Mouse (Mus musculus) frontal cortex, postnatal 10 days (tissue): ENCODE results near the gene Kcnq5.
"Not testable (repeated sequence)": the region's sequence is repeated elsewhere in the genome, so short reads cannot be mapped to it uniquely, and the experiment has no call there.

Experiments
- DNase-seq, 2 experiments: peaks; one replicate each; pipeline ENCODE4 v3.0.0; 2022; ENCODE audit warnings: low spot score in 2 of 2, mixed read lengths in 1 of 2

The Kcnq5 gene

DNA sequence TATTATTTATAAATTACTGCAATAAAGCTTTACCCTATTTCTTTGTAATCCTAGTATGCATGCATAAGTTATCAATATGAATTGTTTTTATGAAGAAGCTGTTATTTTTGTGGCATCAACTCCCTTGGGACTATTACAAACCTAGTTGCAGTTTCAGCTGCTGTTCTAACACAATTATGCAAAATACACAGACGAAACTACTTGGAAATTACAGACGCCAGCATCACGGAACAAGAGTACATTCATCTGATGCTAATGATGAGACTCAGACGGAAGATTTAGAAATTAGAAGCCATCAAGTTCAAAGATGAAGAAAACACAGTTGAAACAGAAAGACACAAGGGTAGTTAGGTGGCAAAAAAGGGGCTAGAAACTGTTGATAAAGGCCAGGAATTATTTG, 310.9 kb downstream of the Kcnq5 start:
- DNase-seq = no peak

DNA sequence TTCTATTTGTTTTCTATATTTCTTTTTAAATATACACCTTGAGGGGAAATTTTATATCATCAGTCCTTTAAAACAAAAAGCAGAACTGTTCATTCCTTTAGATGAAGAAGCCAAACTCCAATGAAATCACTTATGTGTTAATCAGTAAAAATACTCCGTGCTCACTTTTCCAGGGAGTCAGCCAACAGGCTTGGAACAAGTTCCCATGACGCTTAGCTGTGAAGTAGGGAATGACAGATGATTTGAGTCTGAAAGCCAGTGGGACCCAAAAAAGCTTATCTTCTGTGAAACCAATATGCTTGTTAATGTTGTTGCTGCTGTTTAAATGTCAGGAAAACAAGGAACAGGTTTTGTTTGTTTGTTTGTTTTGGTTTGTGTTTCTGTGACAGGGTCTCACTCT, 326.3 kb downstream of the Kcnq5 start:
- DNase-seq = no peak

DNA sequence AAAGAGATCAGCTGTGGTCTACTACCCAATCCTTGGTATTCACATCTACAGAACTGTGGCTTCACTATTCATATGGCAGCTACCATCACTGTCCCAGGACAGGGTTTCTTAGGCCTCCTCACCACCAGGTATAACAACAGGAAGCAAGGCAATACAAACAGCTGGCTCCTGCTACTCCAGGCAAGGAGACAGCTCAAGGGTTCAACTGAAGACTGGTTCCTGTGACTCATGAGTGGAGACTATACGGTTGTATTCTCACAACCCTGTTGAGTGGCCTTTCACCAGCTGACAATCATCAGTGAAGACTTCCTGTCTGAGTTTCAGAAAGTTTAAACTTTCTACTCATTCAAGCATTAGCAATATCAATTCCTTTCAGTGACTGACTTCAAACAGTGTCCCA, 327.7 kb downstream of the Kcnq5 start:
- no peak for DNase-seq

DNA sequence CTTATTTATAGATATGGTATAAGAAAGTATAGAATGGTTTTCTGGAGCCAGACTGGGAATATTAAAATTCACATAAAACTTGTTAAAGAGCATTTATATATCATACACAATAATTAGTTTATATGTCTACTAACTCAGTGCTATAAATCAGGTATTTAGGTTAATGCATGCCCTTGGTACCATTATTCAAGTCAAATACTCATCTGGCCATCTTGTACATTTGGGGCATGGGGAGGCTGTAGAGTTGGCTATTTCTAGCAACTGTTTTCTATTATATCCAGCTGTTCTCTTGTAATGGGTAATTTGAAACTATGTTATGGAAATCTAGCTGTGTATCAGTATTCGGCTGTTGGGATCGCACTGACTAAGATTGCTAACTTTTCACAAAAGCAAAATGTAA, 339.3 kb downstream of the Kcnq5 start:
- no peak for DNase-seq

DNA sequence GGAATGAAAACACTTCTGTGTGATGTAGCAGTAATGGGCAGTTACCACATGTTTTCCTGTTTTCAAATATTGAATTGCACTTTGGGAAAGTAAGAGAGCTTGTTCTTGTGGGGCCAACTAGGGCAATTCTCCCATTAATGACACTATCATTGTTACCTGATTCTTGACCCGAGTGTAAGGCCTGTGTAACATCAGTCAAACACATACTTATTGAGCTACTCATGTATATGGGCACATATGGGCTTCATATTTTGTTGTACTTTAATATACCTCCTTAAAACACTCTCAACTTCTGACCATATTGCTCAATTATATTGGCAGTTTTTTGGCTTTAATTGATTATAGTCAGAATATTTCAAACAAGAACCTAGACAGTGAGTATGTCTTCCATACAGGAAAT, 339.7 kb downstream of the Kcnq5 start:
- no peak for DNase-seq

DNA sequence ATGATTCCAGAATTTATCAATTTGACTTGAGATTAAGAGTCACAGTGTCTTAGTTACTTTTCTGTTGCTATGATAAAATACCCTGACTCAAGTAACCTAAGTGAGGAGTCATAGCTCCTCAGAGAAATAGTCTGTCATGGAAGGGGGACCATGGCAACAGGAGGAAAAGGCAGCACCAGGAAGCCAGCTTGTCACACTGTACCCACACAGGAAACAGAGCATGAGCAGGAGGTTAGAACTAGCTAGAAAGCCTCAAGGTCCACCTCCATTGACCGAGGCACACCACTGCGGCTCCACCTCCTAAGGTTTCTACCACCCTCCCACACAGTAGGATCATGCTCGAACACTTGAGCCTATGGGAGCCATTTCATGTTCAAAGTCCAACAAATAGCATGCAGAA, 343.0 kb downstream of the Kcnq5 start:
- DNase-seq = no peak

DNA sequence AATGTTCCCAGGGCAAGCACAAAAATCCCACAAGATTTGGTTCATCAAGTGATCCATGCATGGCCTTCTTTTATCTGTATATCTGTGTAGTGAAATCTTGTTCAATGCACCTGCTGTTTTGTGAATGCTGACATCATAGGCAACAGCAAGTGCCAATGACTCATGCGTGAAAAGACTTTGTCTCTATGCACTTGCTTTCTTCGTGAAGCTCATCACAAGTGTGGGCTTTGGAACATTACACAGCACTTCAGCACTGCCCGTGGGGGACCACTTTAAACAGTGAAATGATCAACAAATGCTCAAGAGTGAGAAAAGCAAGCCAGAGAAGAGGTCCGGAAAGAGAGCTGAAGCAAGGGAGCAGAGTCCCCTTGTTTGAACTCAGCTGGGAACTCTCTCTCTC, 345.1 kb downstream of the Kcnq5 start:
- DNase-seq = no peak

DNA sequence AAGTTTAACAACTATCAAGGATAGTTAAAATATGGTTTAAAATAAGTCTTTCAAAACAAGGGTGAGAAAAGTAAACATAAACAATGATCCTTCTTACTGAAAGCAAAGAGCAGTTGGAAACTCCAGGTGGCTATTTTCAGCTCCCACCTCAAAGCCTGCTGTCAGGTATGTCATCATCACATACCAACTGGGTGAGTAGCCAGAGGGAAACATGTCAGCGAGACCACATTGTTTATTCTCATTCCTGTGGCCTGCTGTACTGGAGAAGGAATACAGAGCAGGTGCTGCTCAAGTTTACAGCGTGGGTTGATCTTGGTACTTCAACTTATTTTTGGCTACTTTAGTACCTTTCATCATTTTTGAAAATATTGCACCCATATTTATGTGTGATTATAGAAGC, 347.8 kb downstream of the Kcnq5 start:
- DNase-seq = no peak

DNA sequence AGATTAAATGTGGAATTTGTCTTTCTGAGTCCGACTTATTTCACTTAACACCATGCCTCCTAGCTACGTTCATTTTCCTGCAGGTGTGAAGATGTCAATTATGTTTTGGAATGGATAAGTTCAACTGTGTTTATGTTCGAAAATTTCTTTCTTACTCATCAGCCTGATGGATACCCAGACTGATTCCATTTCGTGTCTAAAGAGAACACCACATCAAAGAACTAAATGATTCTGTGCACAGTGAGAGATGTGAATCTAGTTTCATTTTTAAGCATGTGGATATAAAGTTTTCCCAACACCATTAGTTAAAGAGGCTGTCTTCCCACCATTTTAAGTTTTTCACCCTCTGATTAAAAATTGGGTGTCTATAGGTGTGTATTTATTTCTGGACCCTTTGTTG, 357.7 kb downstream of the Kcnq5 start:
- DNase-seq = no peak

DNA sequence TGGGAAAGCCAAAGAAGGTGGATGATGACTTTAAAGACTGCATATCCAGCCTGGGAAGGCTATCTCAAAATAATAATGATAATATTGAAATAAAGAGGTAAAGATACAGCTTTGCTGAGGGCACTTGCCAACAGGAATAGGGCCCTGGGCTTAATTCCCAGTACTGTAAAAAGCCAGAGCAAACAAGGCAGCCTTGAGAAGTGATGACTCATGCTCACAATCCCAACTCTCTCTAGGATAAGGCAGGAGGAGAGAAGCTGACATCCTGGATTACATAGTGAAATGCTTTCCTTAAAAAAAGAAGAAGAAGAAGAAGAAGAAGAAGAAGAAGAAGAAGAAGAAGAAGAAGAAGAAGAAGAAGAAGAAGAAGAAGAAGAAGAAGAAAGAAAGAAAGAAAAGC, 359.2 kb downstream of the Kcnq5 start:
- DNase-seq = no peak

DNA sequence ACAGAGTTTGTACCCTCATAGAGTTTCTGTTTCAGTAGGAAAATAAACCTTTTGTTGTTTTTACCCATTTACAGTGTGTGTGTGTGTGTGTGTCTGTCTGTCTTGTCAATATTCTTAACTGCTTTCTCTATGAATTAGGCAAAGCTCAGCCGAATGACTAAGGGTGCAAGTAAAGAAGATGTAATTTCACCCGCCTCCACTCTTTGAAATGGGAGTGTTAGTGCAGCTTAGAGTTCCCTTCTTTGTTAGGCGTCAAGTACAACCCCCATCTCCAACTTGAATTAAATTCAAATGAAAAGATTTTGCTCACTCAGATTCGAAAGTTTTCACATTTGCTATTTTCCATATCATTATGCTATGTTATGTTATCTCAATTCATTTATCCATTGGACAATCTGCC, 361.1 kb downstream of the Kcnq5 start:
- no peak for DNase-seq

DNA sequence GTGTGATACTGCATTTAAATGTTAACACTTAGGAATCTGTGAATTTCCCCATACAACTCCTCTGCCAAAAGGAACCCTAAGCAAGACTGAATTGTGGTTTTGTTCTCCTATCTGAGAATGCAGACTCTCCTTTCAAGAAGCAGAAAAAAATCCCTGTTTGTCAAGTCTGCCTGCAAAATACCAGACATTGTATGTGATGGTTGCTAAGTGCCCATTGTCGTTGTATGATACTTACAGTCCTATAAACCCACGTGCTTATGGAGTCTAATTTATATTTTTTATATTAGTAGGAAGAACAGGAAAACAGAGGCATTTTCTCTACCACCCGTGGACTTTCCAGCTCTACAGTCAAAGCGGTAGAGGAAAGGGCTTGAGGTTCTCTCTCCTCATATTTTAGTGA, 367.9 kb downstream of the Kcnq5 start:
- DNase-seq = no peak

DNA sequence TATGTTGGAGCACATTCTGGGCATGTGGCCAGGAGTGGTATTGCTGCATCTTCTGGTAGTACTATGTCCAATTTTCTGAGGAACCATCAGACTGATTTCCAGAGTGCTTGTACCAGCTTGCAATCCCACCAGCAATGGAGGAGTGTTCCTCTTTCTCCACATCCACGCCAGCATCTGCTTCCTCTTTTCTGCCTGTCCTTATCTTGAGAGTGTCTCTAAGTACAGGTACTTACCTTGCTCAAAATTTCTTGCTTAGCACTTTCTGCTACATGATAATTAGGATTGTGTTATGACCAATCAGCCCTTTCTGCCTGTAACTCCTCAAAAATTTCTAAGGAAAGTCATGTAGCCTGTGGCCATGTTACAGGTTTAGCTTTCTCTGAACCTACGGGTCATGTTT, 394.3 kb downstream of the Kcnq5 start:
- not testable (repeated sequence) for DNase-seq

DNA sequence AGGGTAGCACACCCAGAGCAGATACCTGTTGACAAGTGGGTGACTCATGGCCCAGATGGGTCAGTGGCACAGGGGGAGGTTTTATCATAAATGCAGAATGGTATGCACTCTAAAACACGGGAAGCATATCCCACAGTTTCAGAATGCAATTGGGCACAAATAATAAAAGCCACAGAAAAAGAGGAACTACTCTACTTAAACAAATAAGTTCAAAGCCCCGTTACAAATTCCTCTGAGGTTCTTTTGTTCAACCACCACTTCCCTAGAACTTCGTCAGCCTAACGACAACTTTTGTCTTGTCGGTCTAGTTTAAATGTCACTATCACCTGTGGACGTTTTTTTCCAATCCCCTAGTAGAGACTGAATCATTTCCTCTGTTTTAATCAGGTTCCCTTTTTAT, 407.1 kb downstream of the Kcnq5 start:
- no peak for DNase-seq

DNA sequence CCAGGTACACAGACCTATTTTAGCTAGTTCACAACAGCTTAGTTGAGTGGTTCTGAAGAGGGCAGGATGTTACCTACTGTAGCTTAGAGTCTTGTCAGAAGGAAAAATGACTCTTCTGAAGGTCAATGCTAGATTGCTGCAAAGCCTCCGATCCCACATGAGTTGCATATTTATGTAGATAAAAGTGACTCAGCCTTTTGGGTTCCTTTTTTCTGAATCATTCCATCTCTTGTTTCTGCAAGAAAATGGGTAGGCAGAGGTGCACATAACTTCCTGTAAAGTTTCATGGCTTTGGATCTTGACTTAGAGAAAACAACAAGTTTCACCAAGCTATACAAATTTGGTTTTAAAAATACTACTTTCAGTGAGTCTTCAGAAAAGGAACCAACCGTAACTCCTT, 409.0 kb downstream of the Kcnq5 start:
- no peak for DNase-seq

DNA sequence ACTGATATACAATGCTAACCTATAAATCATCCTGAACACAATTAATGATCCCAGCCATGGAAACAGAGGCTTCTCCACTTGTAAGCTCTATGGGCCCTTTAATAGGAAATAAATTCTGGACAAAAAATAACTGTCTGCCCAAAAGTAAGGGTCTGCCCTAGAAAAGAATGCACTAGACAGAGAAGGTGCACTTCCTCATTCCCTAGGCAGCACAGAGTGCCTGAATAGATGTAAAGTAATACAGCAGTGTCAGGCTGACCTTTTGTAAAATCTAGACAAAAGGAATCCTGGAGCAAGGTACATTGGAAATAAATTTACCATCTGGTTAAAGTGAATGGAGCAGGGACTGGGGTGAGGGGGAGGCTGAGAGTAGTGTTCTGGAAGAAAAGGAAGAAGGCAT, 417.8 kb downstream of the Kcnq5 start:
- DNase-seq = no peak

DNA sequence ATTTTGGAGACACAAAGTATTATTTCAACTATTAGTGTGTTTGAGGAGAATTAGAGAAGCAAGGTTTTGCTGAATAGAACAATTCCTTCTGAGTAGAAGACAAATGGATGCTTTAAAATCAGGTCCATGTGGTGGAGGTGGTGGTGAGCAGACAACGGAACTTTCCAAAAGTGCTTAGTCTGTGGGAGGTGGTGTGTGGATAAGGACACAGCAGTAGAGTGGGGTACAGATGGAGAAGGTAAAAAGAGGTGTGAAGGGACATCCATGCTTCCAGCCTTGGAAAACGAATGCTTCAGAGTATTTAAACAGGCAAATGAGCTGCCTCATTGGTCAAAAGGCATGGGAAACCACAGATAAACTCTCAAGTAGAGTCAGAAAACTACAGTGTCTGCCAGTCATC, 422.3 kb downstream of the Kcnq5 start:
- no peak for DNase-seq

DNA sequence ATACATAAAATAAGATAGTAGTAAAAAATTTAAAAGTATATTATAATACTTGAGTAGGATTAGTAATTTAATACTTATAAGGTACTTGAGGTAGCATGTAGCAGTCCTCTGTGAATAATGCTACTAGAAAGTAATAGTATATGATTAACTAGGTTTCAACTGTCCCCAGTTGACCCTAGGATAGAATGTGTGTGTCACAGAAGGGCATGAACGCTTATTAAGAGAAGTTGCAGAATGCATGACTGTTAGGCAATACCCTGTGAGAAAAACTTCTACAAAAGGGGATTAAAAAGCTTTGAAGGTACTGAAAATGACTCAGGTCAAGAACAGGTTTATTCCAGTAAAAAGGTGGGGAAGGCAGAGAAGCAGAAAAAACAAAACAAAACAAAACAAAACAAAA, 430.9 kb downstream of the Kcnq5 start:
- DNase-seq = no peak

DNA sequence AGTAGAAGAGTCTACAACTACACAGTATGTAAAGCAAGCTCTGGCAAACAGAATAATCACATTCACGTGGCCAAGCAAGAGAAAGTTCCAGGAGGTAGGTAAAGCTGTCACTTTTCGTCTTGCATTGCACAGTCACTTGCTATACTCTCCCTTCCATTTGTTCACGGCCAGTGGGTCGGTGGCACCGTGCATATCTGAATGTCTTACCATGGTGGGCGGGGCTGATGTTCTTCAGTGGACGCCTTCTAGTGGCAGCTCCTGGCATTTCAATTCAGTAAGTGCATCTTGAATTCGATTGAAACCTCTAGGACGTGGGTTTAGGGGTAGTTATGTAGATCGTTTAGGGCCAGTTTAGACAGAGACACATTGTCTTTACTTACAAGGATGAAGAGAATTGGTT, 439.7 kb downstream of the Kcnq5 start:
- no peak for DNase-seq

DNA sequence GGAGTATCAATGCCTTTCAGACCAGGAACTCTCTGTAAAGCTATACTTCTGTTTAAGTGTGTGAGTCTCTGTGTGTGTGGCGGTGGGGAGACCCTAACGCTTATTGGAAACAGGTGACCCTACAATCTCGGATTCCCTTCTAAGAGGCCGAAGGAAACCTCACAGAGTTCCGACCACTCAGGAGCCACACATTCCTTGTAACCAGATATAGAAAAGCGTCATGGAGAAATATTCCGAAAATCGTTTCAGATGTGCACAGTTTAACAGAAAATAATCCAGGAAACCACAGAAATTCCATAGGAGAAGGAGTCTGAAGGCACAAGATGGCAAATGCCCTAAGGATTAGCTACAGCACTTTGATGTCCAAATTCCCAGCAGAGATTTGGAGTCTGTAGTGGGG, 440.3 kb downstream of the Kcnq5 start:
- no peak for DNase-seq

DNA sequence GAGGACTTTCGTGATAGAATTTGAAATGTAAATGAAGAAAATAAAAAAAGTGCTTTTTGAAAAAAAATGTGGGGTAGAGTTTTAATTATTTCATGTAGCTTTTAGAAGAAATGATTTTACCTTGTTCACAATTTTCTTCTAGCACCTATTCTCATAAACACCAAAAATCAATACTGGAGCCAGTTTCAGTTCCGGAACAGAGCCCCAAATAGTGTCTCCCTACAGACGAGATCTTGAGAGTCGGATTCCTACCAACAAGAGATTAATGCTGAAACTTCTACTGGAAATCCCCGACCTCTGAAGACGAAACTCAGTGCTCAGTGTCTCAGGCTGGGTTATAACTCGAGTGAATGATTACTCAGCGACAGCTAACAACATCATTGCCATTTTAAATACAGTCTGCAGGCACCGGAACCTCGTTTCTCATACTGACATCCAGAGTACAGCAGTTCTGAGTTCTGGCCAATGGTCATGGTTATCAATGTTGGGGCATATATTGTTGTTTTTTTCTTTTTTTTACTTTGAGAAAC, 441.6 kb downstream of the Kcnq5 start:
- DNase-seq = no peak

DNA sequence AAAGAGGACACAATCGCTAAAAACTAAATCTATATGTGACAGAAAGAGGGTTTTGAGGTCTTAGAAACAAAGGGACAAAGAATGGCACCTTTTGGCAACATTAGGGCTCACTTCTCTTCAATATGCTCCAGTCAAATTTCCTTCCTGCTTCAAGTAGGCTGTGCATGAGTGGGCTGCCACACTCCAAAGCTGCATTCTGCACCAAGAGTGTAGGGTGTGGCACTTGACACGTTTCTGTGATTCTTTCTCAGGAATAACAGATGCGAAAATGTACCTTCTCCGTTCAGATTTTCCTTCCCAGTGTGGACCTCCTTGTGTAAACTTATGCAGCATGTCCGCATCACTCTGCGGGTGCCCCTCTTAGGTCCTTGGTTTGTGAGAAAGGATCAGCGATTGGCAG, 455.1 kb downstream of the Kcnq5 start:
- DNase-seq = no peak

DNA sequence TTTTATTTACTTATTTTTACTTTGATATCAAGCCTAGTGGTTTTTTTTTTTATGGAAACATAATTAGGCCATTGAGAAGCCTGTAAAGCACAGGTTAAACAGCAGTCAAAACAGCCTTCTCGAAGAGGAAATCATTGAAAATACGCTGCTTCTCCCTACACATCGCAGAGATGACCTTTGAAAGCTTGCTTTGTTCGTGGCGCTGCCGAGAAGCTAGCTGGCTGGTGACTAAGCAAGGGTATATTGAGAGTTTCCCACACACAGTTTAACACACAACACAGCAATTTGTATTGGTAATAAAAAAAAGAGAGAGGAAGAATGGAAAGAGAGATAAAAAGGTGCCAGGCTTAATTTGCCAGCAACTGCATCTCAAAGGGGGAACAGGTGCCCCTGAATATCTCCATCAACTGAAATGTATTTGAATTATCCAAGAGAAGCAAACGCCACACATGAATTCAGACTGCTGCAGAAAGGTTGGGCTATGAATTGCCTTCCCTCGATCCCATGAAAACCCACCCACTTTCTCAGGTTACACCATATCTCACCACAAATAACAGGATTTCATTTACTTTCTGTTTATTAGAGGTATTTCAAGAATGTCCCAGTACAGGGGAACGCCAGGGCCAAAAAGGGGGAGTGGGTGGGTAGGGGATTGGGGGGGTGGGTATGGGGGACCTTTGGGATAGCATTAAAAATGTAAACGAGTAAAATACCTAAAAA, 461.8 kb downstream of the Kcnq5 start:
- no peak for DNase-seq

DNA sequence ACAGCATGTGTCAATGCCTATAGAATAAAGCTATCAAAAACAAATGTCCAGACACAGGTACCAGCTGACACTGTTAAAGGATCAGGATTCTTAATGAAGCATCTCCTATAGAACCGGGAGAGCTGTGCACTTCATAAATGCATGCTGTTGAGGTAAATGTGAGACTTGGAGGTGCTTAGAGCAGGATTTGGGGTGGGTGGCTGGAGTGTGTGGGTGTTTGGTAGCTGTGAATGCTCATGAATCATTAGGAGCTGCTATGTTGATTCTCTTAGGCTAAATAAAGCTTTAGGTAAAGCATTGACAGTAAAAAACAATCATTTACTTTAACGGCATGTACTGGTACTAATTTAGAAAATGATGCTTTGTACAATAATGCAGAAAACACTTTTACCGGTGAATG, 465.4 kb downstream of the Kcnq5 start:
- DNase-seq = no peak
